In genomic region chr2:59207725-59208124, GRCm38 (mm10) we compare ENCODE assay signal across 14 mouse cellular contexts. TPM values are rescaled to one million over a fixed set of nuclear protein-coding genes. Genes with fewer than 3 reads are reported as not detected.
DNase-seq lines count a peak whose midpoint lies in the region; ATAC-seq and TF ChIP-seq lines count a peak whose summit lies in the region.
"Had no signal": no experiment of that assay in that cellular context is flagged by ENCODE, and none has a peak within 500 bp of the region (broad histone marks: within the 10 kb centered on the region; RNA-seq: fewer than 3 reads in every experiment).

No protein-coding gene starts in this region.

- no peak for DNase-seq in heart, postnatal 25 days (ENCODE audit: low spot score)
- peak; percentile 45 for DNase-seq in liver, adult 2 months (ENCODE audit: extremely low read depth, low read depth, low spot score)
- DNase-seq in midbrain, postnatal 0 days (ENCODE audit: low spot score) = peak; percentile 34
- DNase-seq in natural killer cell, adult 2 months (ENCODE audit: low spot score in 2 of 2) = no peak
- DNase-seq: adrenal gland, postnatal 25 days; gastrocnemius, postnatal 36 days had no signal

- peak overlapping the region; percentile 3 for H3K4me3 ChIP-seq in heart, embryonic 12.5 days
- H3K4me3 ChIP-seq in liver, adult 2 months (ENCODE audit: insufficient read depth, low read depth, low read length) = no peak overlapping the region
- no peak overlapping the region for H3K4me3 ChIP-seq in liver, embryonic 12.5 days
- H3K4me3 ChIP-seq in heart, embryonic 15.5 days = peak overlapping the region; percentile 21; the same call in 1 of the 2 replicates
- no peak overlapping the region for H3K4me3 ChIP-seq in midbrain, postnatal 0 days (ENCODE audit: low read depth, low read length)
- H3K4me3 ChIP-seq: limb, embryonic 12.5 days; stomach, embryonic 15.5 days had no signal

- no peaks in the 10 kb centered on the region for H3K27me3 ChIP-seq in heart, embryonic 12.5 days (replicated peaks)
- no peaks in the 10 kb centered on the region for H3K27me3 ChIP-seq in liver, adult 2 months (ENCODE audit: control insufficient read depth, insufficient read depth, low read length)
- no peaks in the 10 kb centered on the region for H3K27me3 ChIP-seq in liver, embryonic 12.5 days (replicated peaks)
- H3K27me3 ChIP-seq in heart, embryonic 15.5 days = no peaks in the 10 kb centered on the region
- H3K27me3 ChIP-seq in midbrain, postnatal 0 days (ENCODE audit: insufficient read depth, low read length) = no peaks in the 10 kb centered on the region
- H3K27me3 ChIP-seq: CH12.LX; limb, embryonic 12.5 days; stomach, embryonic 15.5 days had no signal

- WGBS in heart, embryonic 12.5 days = 20% methylated on average over 5 of the region's 5 CpGs
- WGBS in liver, adult 2 months = 15% methylated on average over 5 of the region's 5 CpGs
- WGBS in liver, embryonic 12.5 days (ENCODE audit: insufficient replicate concordance) = 79% methylated on average over 5 of the region's 5 CpGs
- WGBS in heart, embryonic 15.5 days = 17% methylated on average over 5 of the region's 5 CpGs
- WGBS in midbrain, postnatal 0 days = 33% methylated on average over 5 of the region's 5 CpGs

- H3K9ac ChIP-seq in heart, embryonic 12.5 days = peak overlapping the region; percentile 39; the same call in 1 of the 2 replicates
- H3K9ac ChIP-seq in liver, adult 2 months (ENCODE audit: low read depth, low read length) = no peak overlapping the region
- H3K9ac ChIP-seq in liver, embryonic 12.5 days = no peak overlapping the region
- H3K9ac ChIP-seq in heart, embryonic 15.5 days = peak overlapping the region; percentile 21; the same call in 1 of the 2 replicates
- H3K9ac ChIP-seq in midbrain, postnatal 0 days (replicated peaks; ENCODE audit: low read length, poor library complexity, severe bottlenecking) = no peak overlapping the region
- H3K9ac ChIP-seq: limb, embryonic 12.5 days; stomach, embryonic 15.5 days had no signal

- peaks cover 46% of the 10 kb centered on the region for H3K4me1 ChIP-seq in heart, embryonic 12.5 days (replicated peaks)
- H3K4me1 ChIP-seq in liver, adult 2 months (ENCODE audit: control insufficient read depth, insufficient read depth, low read length) = peaks cover 17% of the 10 kb centered on the region
- H3K4me1 ChIP-seq in liver, embryonic 12.5 days = peaks cover 12% of the 10 kb centered on the region
- H3K4me1 ChIP-seq in heart, embryonic 15.5 days (replicated peaks) = peaks cover 49% of the 10 kb centered on the region
- peaks cover 14% of the 10 kb centered on the region for H3K4me1 ChIP-seq in midbrain, postnatal 0 days (ENCODE audit: insufficient read depth, low read length)

- H3K27ac ChIP-seq in heart, embryonic 12.5 days (ENCODE audit: poor library complexity, severe bottlenecking) = peak overlapping the region; percentile 74
- H3K27ac ChIP-seq in liver, adult 2 months (replicated peaks; ENCODE audit: insufficient read depth, low read depth, low read length) = no peak overlapping the region
- H3K27ac ChIP-seq in liver, embryonic 12.5 days = no peak overlapping the region
- H3K27ac ChIP-seq in heart, embryonic 15.5 days = peak overlapping the region; percentile 89
- no peak overlapping the region for H3K27ac ChIP-seq in midbrain, postnatal 0 days (ENCODE audit: low read depth, low read length)
- H3K27ac ChIP-seq: limb, embryonic 12.5 days; stomach, embryonic 15.5 days had no signal

- ATAC-seq in heart, embryonic 12.5 days (ENCODE audit: insufficient number of reproducible peaks, low FRiP score) = no peak
- ATAC-seq in liver, embryonic 12.5 days = no peak
- 0 out of 2 replicates have a peak, but pooled peaks have one; percentile 36 for ATAC-seq in heart, embryonic 15.5 days (replicated peaks; ENCODE audit: insufficient number of reproducible peaks, insufficient read depth, low FRiP score, low read depth)
- no peak; the same call in 1 of the 2 replicates for ATAC-seq in midbrain, postnatal 0 days (ENCODE audit: low FRiP score)
- ATAC-seq: intestine, postnatal 0 days had no signal

- no peaks in the 10 kb centered on the region for H3K9me3 ChIP-seq in heart, embryonic 12.5 days (replicated peaks)
- no peaks in the 10 kb centered on the region for H3K9me3 ChIP-seq in liver, embryonic 12.5 days (replicated peaks)
- H3K9me3 ChIP-seq in heart, embryonic 15.5 days (replicated peaks) = no peaks in the 10 kb centered on the region
- no peaks in the 10 kb centered on the region for H3K9me3 ChIP-seq in midbrain, postnatal 0 days (ENCODE audit: low read length)
- H3K9me3 ChIP-seq: limb, embryonic 12.5 days; stomach, embryonic 15.5 days had no signal

- intact Hi-C loops in heart, postnatal 25 days (cut with DNase I) = no loop called here

- peak overlapping the region; percentile 56 for H3K4me2 ChIP-seq in heart, embryonic 12.5 days
- no peak overlapping the region for H3K4me2 ChIP-seq in liver, embryonic 12.5 days
- H3K4me2 ChIP-seq in heart, embryonic 15.5 days = peak overlapping the region; percentile 55
- H3K4me2 ChIP-seq in midbrain, postnatal 0 days (ENCODE audit: low read depth, low read length, poor library complexity, severe bottlenecking) = no peak overlapping the region
- H3K4me2 ChIP-seq: limb, embryonic 12.5 days; stomach, embryonic 15.5 days had no signal

- peaks cover 16% of the 10 kb centered on the region; the same call in 1 of the 2 replicates for H3K79me2 ChIP-seq in liver, adult 2 months (ENCODE audit: control insufficient read depth, insufficient read depth, low read length)

- H3K36me3 ChIP-seq in heart, embryonic 12.5 days = no peaks in the 10 kb centered on the region
- no peaks in the 10 kb centered on the region for H3K36me3 ChIP-seq in liver, adult 2 months (ENCODE audit: control insufficient read depth, insufficient read depth, low read length)
- H3K36me3 ChIP-seq in liver, embryonic 12.5 days = no peaks in the 10 kb centered on the region
- H3K36me3 ChIP-seq in heart, embryonic 15.5 days = no peaks in the 10 kb centered on the region
- no peaks in the 10 kb centered on the region for H3K36me3 ChIP-seq in midbrain, postnatal 0 days (ENCODE audit: insufficient read depth, low read length)
- H3K36me3 ChIP-seq: limb, embryonic 12.5 days; stomach, embryonic 15.5 days had no signal

- TF ChIP-seq POLR2A in liver, adult 2 months (IDR thresholded peaks at IDR 0.05; ENCODE audit: extremely low read depth, insufficient read depth, low read length) = no peak

- no peak for TF ChIP-seq CTCF in liver, adult 2 months (IDR thresholded peaks at IDR 0.05; ENCODE audit: low read depth, low read length)
- no peak for TF ChIP-seq CTCF in midbrain, postnatal 0 days (IDR thresholded peaks at IDR 0.05)

RNA-seq across cellular contexts. Expression of gene Pkp4, which starts 47.1 kb away (rescaled TPM):
- 30.6 and 34.5 TPM in 2 replicates for polyA plus RNA-seq in heart, embryonic 12.5 days (2016; fragmentation: Nextera tagmentation; extraction: Ambion mirVana)
- 100 to 1,000 TPM; 148 to 155 TPM for total RNA-seq in heart, postnatal 25 days (2021)
- 38.4 and 43.8 TPM in 2 replicates for total RNA-seq in liver, adult 2 months (2014; rRNA removed)
- 42.7 and 53.3 TPM in 2 replicates for polyA plus RNA-seq in liver, adult 2 months (2012; rRNA removed)
- polyA plus RNA-seq in liver, embryonic 12.5 days (2016; fragmentation: Nextera tagmentation; extraction: Ambion mirVana) = 7.4 and 7.6 TPM in 2 replicates
- polyA plus RNA-seq in heart, embryonic 15.5 days (2015; fragmentation: Nextera tagmentation; extraction: Ambion mirVana) = 36.5 and 40.1 TPM in 2 replicates
- 87.1 and 105 TPM in 2 replicates for total RNA-seq in midbrain, postnatal 0 days (2014; rRNA removed)
- polyA plus RNA-seq in midbrain, postnatal 0 days (2015; fragmentation: Nextera tagmentation; extraction: Ambion mirVana) = 19.3 and 21.6 TPM in 2 replicates
- total RNA-seq: CH12.LX had no signal

RNA-seq across cellular contexts. Expression of gene Ccdc148, which starts 47.2 kb away (rescaled TPM):
- polyA plus RNA-seq in heart, embryonic 12.5 days (2016; fragmentation: Nextera tagmentation; extraction: Ambion mirVana) = 0.54 and 0.73 TPM in 2 replicates
- under 1 TPM; 0.64 to 0.83 TPM for total RNA-seq in heart, postnatal 25 days (2021)
- total RNA-seq in liver, adult 2 months (2014; rRNA removed) = 0.74 and 0.92 TPM in 2 replicates
- polyA plus RNA-seq in liver, adult 2 months (2012; rRNA removed) = 0.05 and 0.06 TPM in 2 replicates
- 0.11 and 0.17 TPM in 2 replicates for polyA plus RNA-seq in liver, embryonic 12.5 days (2016; fragmentation: Nextera tagmentation; extraction: Ambion mirVana)
- 0.94 and 1.2 TPM in 2 replicates for polyA plus RNA-seq in heart, embryonic 15.5 days (2015; fragmentation: Nextera tagmentation; extraction: Ambion mirVana)
- total RNA-seq in midbrain, postnatal 0 days (2014; rRNA removed) = 5.3 and 6.0 TPM in 2 replicates
- polyA plus RNA-seq in midbrain, postnatal 0 days (2015; fragmentation: Nextera tagmentation; extraction: Ambion mirVana) = 6.5 and 7.7 TPM in 2 replicates
- total RNA-seq: CH12.LX; common myeloid progenitor, adult 5-6 weeks had no signal

Comparison
In these comparisons a context has a peak if more than half of its experiments do, and no peak if none do; other contexts are left out.
1. H3K27ac ChIP-seq: peak in heart, embryonic 12.5 days (single experiment) and heart, embryonic 15.5 days (single experiment); none in liver, adult 2 months (single experiment), liver, embryonic 12.5 days (single experiment) and midbrain, postnatal 0 days (single experiment).
2. H3K4me2 ChIP-seq: peak in heart, embryonic 12.5 days (single experiment) and heart, embryonic 15.5 days (single experiment); none in liver, embryonic 12.5 days (single experiment) and midbrain, postnatal 0 days (single experiment).
3. H3K4me3 ChIP-seq: peak in heart, embryonic 12.5 days (single experiment) and heart, embryonic 15.5 days (single experiment); none in liver, adult 2 months (single experiment), liver, embryonic 12.5 days (single experiment) and midbrain, postnatal 0 days (single experiment).
4. H3K9ac ChIP-seq: peak in heart, embryonic 12.5 days (single experiment) and heart, embryonic 15.5 days (single experiment); none in liver, adult 2 months (single experiment), liver, embryonic 12.5 days (single experiment) and midbrain, postnatal 0 days (single experiment).
5. DNase-seq: peak in liver, adult 2 months (single experiment) and midbrain, postnatal 0 days (single experiment); none in heart, postnatal 25 days (single experiment) and natural killer cell, adult 2 months (0 of 2).